Mouse (Mus musculus) gastrocnemius, postnatal 10 days (tissue): ENCODE measurements at regions not wholly inside any gene's neighbourhood (a gene's known extent, or its start where the extent isn't known, plus 50 kb on each side); places are given as distances from the start of the nearest gene placed in this dataset.

Experiments
- DNase-seq: peaks from one replicate; pipeline ENCODE4 v3.0.0; 2021; ENCODE audit warnings: mixed read lengths

DNA sequence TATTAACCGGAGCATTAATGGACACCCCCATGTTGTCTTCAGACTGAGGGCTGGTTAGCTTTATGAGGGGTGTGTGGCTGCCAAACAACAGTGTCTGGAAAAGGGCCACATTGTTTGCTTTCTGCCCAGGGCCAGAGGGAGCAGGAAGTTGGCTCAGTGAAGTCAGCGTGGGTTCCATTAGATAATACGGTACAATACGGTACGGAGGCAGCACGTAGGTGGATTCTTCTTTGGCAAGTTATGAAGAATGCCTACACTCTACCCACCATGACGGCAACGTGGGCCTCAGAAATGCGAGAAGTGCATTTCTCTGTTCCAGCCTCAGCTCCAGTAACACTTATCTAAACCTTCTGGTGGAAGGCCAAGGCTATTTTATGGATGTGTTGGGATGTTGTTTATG lies 108.2 kb downstream of the Gm10260 start:
- DNase-seq: no peak

DNA sequence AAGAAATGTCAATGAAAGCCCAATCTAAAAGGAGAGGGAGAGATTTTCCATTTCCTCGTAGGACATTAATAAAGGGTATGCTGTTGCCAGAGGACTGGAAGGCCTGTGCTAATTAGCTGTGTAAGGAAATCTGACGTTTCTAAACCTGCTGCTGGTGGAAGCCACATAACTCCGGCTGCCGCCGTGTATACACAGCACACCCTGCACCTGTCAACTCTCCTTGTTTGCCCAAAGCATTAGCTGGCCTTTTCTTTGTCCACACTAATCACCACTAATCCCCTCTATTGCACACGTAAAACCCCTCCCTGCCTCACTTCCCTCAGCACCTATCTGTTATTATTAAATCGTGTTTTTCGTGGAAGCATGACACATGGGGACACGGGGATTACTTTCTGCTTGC lies 108.7 kb downstream of the Gm10260 start:
- DNase-seq: no peak

DNA sequence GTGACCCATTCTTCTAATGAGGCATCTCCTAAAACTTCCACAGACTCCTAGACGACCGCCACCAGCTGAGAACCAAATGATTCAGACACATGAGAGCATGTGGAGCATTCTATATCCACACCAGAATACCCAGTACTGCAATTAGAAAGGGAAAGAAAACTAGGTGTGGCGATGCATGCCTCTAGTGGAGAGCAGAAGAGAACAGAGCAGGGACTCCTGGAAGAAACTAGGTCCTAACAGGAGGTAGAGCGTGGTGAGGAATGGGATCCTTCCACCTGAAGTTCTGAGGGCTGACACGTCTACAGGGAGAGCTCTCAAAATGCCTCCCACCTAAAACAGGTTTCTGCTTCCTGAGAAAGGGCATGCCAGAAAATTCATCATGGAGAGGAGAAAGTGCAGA lies 109.3 kb downstream of the Gm10260 start:
- no peak for DNase-seq

DNA sequence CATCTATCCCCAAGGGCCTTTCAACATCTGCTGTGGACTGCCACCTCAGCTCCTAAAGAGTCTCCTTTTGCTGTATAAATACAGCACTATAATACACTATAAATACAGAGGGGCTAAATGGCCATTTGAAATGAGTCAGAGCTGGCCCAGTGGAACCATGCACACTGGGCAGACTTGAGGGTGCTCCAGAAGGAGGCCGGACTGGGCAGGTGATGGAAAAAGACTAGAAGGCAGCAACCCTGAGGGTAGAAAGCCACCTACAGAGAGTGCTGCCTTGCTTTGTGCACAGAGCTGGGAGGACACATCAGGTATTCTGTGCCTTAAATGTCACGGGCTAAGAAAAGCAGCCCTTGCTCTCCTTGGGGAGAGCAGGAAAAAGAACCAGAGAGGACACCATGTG lies 110.2 kb downstream of the Gm10260 start:
- DNase-seq: no peak

DNA sequence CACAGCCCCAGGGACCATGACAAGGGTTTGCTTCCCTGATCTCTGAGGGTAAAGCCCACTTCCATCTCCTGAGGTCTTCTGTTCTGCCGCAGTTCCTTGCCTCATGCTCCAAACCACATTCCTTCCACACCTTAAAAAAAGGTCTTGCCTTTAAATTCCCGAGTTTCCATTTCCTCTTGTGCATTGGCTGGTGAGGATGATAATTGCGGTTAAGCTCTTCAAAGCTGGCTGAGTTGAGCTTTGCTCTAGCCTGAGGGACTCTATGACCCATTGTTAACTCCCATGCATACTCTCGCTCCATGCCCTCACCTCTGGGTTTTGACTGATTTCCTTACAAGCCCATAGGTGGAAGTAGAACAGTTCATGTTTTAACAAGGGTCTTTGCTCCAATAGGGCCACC lies 112.9 kb downstream of the Gm10260 start:
- no peak for DNase-seq

DNA sequence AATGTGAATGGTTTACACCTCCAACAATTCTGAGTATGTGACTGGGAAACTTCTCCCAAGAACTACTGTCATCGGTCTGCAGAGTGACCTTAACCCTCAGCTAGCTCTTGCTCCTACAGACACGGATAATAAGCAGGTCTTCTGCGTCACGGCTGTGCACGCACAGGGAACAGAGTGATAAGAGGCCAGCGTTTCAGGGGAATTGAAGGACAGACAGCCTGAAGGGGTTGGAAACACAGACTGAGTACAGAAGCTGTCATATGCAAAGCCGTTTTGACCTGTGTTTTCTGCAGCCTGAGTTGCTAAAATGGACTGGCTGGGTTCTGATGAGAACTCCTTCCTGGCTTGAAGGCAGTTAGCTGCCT lies 114.4 kb downstream of the Gm10260 start:
- DNase-seq: no peak

DNA sequence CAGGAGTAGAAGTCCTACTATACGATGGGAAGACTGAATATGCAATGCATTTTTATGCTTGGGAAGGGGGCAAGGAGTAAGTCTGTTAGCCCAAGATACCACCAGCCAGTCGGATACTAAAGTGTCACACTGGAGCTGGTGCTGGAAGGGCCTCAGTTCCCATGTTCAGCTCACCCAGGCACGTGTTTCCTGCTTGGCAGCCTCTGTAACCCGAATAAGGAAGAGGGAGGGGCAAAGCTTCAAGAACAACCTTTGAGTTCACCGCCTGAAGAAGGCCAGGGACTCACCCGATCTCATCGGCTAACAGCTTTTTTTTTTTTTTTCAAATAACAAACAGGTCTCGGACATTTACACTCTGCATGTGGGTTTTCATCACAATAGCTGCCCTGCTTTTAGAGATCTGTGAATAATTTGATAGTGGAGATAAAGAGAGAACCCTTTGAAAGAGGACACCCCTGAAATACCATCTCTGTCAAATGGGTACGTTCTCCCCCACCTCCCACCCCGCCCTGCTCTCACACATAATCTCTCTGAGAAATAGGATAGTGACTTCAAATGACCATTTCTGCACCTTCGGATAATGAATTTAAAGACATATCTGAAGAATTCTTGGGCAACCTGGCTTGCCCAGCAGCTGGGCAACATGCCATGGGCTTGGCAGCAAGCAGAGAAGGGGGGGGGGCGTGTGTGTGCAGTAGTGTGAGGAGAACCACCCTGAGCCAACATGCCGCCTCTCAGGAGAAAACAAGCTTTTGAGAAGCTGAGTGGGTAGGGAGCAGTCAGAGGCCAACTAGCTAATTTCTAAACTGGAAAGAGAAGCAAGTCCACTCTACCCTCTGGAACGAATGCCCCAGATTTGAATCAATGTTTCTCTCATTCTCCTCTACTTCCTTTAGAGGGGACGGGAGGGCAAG lies 115.1 kb downstream of the Gm10260 start:
- no peak for DNase-seq

DNA sequence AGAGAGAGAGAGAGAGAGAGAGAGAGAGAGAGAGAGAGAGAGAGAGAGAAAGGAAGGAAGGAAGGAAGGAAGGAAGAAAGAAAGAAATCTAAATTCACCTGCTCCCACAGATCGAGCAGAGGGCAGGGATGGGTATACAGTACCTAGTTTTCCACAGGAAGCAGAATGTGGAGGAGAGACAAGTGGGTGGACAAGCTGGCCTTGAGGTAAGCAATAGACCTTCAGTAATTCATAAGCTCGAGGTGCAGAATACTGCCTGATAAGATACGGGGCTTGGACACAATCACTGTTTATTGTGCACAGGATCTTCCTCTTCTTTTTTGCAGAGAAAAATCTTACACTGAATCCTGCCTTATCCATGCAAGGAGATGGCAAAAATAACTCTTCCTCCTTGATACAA lies 120.2 kb downstream of the Gm10260 start:
- no peak for DNase-seq

DNA sequence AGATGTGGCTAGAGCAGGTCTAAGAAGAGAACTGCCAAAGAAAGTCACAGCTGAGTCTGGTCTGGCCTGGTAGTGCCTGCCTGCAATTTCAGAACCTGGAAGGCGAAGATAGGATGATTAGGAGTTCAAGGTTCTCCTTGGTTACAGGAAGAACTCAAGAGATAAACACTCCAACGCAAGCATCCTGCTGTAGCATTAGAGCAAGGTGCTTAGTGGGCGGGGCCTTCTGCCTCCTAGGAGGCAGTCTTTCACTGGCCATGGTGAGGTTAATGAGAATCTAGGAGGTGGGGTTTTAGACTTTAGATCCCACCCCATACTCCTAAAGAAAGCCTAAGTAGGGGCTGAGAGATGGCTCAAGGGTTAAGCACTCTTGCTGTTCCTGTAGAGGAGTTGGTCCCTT lies 120.8 kb downstream of the Gm10260 start:
- DNase-seq: no peak

DNA sequence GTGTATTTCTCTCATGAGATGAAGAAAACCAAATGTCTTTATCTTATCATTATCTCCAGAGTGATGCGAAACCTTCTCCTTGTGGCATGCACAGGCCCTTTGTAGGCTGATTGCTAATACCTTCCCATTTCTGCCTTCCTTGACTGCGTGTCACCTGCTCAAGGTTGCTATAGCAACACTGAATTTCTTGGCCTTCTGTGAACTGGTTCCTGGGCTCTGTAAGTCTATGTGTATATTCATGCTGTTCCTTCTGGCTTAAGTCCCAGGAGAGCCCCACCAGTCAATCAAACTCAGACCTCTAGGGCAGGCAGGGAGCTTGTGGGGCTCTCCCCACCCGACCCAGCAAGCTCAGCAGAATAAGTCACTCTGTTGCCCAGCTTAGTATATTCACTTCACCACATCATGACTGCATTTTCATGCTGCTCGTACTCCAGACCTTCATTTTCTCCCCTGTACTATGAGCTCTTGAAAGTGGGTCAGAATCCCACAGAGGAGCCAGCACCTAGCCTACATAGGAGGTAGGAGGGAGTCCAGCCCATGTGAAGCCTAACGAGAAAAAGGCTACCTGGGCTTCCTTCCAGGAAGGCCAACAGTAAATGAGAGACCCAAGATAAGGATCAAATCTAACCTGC lies 121.9 kb downstream of the Gm10260 start:
- DNase-seq: no peak

DNA sequence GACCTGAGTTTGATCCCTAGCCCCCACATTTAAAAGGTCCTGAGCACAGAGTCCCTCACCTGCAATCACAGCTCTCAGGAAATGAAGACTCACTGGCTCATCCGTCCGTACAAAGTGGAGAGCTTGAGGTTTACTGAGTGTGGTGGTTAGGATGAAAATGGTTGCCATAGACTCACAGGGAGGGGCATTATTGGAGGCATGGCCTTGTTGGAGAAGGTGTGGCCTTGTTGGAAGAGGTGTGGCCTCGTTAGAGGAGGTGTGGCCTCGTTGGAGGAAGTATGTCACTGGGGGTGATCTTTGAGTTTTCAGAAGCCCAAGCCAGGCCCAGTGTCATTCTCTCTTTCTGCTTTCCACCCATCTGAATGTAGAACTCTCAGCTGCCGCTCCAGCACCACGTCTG lies 122.9 kb downstream of the Gm10260 start:
- DNase-seq: no peak

DNA sequence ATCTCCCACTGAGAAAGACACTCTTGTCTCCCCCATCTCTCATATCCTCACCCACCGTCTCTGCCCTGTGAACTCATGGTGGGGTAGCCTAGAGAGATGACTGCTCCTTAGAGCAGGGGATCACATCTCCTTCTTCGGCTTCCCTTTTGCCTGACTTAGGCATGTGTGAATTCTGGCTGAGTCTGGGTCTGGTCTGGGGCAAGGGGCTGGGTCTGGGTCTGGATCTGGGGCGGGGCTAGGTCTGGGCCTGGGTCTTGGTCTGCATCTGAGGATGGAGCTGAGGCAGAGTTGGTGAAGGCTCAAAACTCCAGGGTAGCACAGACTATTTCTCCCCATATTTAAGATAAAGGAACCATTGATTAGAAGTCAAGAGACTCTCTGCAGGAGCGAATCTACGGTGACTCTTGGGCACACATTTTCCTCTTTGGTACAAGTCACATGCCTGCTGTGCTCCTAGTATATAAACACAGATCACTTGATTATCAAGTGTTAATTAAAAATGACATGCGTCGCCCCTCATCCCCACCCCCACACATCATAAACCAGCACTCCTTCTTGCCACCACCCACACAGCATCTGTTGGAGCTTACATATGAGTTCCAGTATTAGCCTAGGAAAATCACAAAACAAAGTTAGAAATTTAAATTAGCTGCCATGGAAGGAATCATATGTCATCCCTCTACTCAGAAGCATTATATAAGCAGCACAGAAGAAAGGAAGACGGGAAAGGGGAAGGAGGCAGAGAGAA lies 126.2 kb downstream of the Gm10260 start:
- DNase-seq: no peak

DNA sequence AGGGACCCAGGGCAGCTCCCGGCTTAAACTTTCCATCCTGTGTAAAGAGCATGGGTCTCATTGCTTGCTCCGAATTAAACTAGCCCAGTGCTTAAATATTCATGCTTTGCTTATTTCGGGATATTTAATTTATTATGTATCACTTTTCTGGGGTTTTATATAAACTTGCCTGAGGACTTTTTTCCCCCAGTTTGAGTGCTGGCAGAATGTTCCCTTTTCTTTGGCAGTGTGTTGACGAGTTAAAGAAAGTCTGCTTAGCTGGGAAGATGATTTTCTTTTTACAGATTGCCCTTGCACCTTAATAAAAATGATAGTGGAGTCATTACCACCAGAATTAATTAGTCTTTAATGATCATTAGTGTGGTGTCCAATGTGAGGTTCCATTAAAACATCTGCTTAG lies 126.9 kb downstream of the Gm10260 start:
- DNase-seq: no peak

DNA sequence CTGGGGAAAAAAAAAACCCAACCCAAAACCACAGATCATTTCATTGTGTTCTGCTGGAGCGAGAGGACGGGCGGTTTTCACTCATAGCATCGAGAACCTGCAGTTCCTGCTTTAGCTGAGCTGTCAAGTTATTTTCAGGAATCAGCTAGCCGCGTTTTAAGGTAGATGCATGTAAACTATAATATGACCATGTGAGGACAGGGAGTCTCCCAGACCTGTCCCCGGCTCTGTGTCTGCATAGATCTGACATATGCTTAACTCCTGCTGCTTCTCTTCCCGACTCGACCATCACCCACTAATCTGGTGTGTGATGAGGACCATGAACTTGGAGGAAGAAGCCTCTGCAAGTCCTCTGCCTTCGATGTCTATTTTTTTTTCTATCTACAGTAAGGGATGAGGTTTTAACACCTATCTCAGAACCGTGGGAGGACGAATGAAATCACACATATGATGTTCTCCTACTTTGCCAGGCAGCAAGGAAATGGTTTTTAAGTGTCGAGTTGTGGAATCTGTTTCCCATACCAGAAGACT lies 128.5 kb downstream of the Gm10260 start:
- DNase-seq: no peak

DNA sequence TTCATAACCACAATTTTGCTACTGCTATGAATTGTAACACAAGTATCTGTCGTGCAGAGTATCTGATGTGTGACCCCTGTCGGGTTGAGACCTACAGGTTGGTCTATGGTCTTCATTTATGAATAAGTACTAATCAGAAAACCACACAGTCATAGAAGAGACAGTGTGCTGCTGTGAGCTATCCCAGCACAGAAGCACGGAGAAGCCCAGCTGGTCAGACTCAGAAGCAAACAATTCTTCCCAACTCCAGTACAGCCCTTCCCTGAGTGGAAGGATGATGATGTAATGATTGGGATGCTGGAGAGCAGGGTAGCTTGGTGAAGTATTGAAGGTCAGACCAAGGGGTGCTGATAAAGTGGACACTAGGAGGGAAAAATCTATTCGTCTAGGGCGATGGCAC lies 129.5 kb downstream of the Gm10260 start:
- no peak for DNase-seq

DNA sequence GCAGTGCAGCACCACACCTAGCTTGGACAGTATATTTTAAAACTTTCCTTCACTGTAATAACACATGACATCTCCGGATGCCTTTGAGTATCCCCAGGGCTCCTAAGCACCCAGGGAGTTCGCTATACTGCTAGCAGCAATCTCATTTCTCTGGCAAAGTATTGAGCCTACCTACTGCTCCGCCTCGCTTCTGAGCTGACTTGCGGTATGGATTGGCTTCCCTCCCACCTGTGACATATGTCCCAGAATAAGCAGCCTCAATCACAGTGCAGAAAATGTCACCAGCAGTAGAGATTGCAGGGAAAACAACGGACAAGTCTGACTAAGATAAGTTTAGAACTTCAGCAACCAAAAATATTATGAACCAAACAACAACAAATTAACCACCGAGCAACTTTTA lies 131.8 kb downstream of the Gm10260 start:
- no peak for DNase-seq

DNA sequence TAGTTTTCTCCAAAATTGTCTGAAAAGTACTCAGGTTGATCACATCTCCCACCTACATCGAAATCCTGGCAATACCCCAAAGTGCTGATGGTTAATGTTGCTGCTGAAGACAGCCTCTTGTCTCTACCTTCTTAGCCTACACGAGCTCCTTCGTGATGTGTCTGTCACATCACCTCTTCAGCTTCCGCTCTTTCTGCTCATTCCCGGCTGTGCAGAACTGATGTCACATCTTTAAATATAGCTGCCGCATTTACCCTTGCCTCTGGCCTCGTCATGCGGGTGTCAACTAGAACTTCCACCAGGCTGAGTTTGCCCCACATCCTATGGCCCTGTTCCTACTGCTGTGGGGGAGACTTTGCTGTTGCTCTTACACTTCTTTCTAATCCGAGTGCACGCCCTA lies 133.2 kb downstream of the Gm10260 start:
- DNase-seq: no peak

DNA sequence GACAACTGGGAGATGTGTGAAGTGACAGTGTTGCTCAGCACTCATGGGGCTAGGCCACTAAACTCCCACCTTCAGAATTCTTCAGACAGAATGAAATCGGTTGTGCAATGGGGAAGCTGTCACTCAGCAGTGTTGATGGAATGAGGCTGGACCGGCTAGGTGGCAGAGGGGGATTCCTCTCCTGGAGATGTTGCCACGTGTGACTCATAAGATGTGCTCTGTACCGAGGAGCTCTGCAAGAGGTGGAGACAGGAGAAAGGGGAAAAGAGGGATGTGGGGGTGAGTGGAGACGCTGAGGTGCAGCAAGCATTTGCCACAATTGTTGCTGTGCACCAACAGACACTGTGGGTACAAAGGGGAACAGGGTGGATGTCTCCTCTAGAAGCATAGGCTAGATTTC lies 133.6 kb downstream of the Gm10260 start:
- DNase-seq: no peak

DNA sequence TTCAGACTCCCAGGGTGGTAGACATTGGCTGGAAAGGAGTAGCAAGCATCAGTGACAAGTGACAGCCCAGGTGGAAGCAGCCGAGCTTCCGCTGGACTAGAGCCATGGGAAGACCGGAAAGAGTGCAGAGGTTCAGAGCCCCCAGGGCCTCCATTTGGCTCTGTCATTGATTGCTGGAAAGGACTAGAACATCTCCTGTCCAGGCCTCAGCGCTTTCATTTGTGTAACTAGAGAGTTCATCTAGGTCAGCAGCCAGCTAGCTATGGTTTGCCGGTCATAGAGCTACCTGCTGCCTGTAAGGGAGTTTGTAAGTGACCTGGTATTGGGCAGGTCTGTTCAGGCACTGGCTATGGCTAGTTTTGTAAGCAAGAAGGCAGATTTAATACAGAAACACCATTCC lies 134.3 kb downstream of the Gm10260 start:
- DNase-seq: no peak

DNA sequence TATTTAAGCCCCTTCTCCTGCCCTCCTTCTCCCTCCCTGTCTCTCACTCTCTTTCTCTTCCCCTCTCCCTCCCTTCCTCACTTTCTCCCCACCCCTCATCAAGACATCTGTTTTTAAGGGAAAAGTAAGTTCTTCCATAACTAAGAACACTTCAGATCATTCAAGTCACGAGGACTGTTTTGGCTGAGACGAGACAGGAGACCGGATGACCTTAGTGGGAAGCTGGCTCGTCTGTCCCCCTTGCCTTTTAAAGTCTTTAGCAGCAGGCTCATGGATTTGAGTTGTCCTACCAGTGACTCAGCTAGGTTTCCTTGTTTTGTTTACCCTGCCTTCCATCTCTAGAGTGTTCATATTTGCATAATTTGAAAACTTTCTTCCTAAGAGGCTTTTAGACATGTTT lies 135.0 kb downstream of the Gm10260 start:
- DNase-seq: no peak

DNA sequence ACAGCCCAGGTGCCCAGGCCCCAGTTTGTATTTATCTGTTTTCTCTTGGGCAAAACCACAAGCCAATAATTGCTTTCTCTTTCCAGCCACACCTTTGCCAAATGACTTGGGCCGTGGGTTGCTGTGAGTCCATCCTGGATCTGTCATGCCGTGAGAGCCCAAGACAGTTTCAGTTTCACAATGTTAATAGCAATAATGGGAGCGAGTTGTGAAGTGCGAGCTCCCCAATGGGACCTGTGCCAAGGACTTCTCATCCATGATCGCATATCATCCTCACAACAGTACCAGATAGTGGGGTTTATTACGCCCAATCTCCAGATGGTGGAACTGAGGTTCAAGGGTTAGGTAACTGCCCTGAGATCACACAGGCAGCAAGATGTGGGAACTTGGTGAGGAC lies 142.2 kb downstream of the Gm10260 start:
- no peak for DNase-seq

DNA sequence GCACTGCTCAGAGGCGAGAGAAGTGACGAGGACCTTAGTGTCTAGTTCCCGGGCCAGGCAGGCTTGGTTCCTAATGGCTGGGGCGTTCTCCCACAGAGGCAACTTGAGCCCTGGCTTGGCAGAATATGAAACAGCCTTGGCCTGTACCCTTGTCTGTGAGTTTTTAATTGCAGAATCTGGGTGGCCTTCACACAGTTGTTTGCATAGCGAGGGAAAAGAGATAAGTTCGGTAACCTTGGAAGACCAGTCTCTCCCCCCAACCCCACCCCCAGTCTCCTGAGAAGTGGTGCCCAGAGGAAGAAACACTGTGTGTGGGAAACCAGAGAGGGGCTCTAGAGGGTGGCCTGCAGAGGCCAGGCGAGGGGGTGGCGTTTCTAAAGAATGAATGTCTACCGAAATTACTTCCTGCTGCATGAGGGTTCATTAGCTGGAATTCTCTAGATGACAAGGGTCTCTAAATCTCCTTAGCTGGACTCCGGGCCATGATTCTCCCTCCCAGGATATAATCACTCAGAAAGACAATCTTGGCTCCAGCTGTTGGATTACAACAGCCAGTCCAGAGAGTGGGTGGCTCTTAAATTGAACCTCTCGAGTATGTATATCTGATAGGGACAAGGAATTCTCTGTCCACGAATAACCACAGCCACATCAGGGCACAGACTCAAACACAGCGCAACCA lies 142.8 kb downstream of the Gm10260 start:
- peak; percentile 47 for DNase-seq

DNA sequence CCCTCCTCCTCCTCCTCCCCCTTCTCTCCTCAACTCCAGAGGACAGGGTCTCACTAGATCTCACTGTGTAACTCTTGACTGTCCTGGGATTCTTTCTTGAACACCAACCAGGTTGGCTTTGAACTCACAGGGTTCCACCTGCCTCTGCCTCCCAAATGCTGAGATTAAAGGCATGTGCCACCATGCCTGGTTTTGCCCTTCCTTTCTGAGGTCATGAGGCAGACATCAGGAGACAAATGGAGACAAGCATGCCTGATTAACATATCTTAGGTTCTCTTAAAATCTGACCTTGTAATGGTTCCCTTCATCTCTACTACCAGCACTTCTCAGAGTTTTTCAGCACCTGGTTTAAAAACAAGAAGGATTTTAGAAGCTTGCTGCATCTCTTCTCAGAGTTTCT lies 143.5 kb downstream of the Gm10260 start:
- DNase-seq: no peak
